In genomic region chr6:90347183-90347582, GRCm38 (mm10) we compare ENCODE assay signal across 31 mouse cellular contexts. TPM values are rescaled to one million over a fixed set of nuclear protein-coding genes. Genes with fewer than 3 reads are reported as not detected.
"Had no signal": no experiment of that assay in that cellular context is flagged by ENCODE, and none has a peak within 500 bp of the region (broad histone marks: within the 10 kb centered on the region; RNA-seq: fewer than 3 reads in every experiment).

No protein-coding gene starts in this region.

- H3K9me3 ChIP-seq: limb, embryonic 12.5 days; limb, embryonic 15.5 days had no signal

- H3K27ac ChIP-seq: hindbrain, postnatal 0 days; layer of hippocampus, adult 2 months; left cerebral cortex, adult 2 months; limb, embryonic 12.5 days; limb, embryonic 15.5 days; liver, embryonic 14.5 days; macrophage had no signal

- H3K36me3 ChIP-seq: limb, embryonic 12.5 days; limb, embryonic 15.5 days had no signal

- H3K4me3 ChIP-seq: layer of hippocampus, adult 2 months; left cerebral cortex, adult 2 months; limb, embryonic 12.5 days; limb, embryonic 15.5 days had no signal

- ATAC-seq: hindbrain, postnatal 0 days; inflammation-experienced regulatory T-cells, adult 6 months; intestine, embryonic 16.5 days had no signal

- H3K27me3 ChIP-seq: limb, embryonic 15.5 days had no signal

- DNase-seq: kidney, adult 18-20 months; kidney, adult 9 months; kidney, postnatal 25 days; layer of hippocampus, postnatal 36 days; left cerebral cortex, postnatal 4 days; liver, postnatal 0 days; midbrain, embryonic 14.5 days; right cerebral cortex, adult 18-20 months; right cerebral cortex, postnatal 14 days; spleen, adult 18-20 months; thymus, postnatal 36 days had no signal

- H3K9ac ChIP-seq: limb, embryonic 12.5 days; limb, embryonic 15.5 days; liver, embryonic 14.5 days; liver, postnatal 0 days had no signal

- H3K4me2 ChIP-seq: limb, embryonic 12.5 days; limb, embryonic 15.5 days; liver, embryonic 11.5 days; midbrain, embryonic 11.5 days had no signal

RNA-seq across cellular contexts. Expression of gene Uroc1, which starts 14.1 kb away (rescaled TPM):
- total RNA-seq: hindbrain, postnatal 0 days; layer of hippocampus, adult 2 months; layer of hippocampus, postnatal 36 days; left cerebral cortex, adult 2 months; left cerebral cortex, postnatal 10 days; left cerebral cortex, postnatal 4 days; megakaryocyte-erythroid progenitor cell, adult 5-6 weeks; midbrain, postnatal 0 days had no signal
- polyA plus RNA-seq: inflammation-experienced regulatory T-cells, adult 6 months; large intestine, adult 2 months; macrophage; midbrain, embryonic 11.5 days; midbrain, embryonic 14.5 days; midbrain, postnatal 0 days; neural tube, embryonic 11.5 days; neural tube, embryonic 14.5 days had no signal

RNA-seq across cellular contexts. Expression of gene Chst13, which starts 22.2 kb away (rescaled TPM):
- total RNA-seq: layer of hippocampus, adult 2 months; layer of hippocampus, postnatal 36 days; left cerebral cortex, adult 2 months; left cerebral cortex, postnatal 10 days; left cerebral cortex, postnatal 4 days; megakaryocyte-erythroid progenitor cell, adult 5-6 weeks; midbrain, postnatal 0 days had no signal
- polyA plus RNA-seq: inflammation-experienced regulatory T-cells, adult 6 months; limb, embryonic 12.5 days; macrophage; midbrain, embryonic 11.5 days; midbrain, embryonic 14.5 days; neural tube, embryonic 11.5 days had no signal

RNA-seq across cellular contexts. Expression of gene BC048671, which starts 46.2 kb away (rescaled TPM):
- total RNA-seq: hindbrain, postnatal 0 days; layer of hippocampus, adult 2 months; layer of hippocampus, postnatal 10 days; layer of hippocampus, postnatal 36 days; left cerebral cortex, adult 2 months; left cerebral cortex, postnatal 10 days; left cerebral cortex, postnatal 4 days; megakaryocyte-erythroid progenitor cell, adult 5-6 weeks; midbrain, postnatal 0 days had no signal
- polyA plus RNA-seq: hindbrain, postnatal 0 days; inflammation-experienced regulatory T-cells, adult 6 months; intestine, embryonic 16.5 days; kidney, embryonic 16.5 days; large intestine, adult 2 months; limb, embryonic 12.5 days; limb, embryonic 15.5 days; liver, embryonic 11.5 days; liver, embryonic 14.5 days; liver, postnatal 0 days; macrophage; midbrain, embryonic 11.5 days; midbrain, embryonic 14.5 days; midbrain, postnatal 0 days; neural tube, embryonic 11.5 days; neural tube, embryonic 14.5 days; urinary bladder, adult 2 months had no signal
